Mouse (Mus musculus) G1E (cell line): ENCODE data around the gene Csrp2. TPM values are rescaled to one million over a fixed set of nuclear protein-coding genes. Genes with fewer than 3 reads are reported as not detected.

Experiments used
- ATAC-seq: 2 replicates; pipeline ENCODE4 v1.8.0; 2016; ENCODE audit warnings: mild to moderate bottlenecking; ENCODE audit not compliant: insufficient number of reproducible peaks, poor library complexity, low FRiP score, severe bottlenecking; ENCODE audit errors: extremely low read depth
- DNase-seq: peaks from one replicate; pipeline ENCODE4 v3.0.0; 2012; ENCODE audit warnings: low spot score
- H3K27me3 ChIP-seq: 2 replicates; pipeline ENCODE4 v1.6.1; 2012; ENCODE audit warnings: mild to moderate bottlenecking, low read length, inconsistent platforms; ENCODE audit not compliant: insufficient read depth
- H3K36me3 ChIP-seq: replicated peaks from 2 replicates; pipeline ENCODE3; 2012; ENCODE audit warnings: mild to moderate bottlenecking, inconsistent platforms
- H3K4me1 ChIP-seq: 2 replicates; pipeline ENCODE4 v1.6.1; 2012; ENCODE audit warnings: low read depth, low read length, inconsistent platforms, mixed read lengths; ENCODE audit not compliant: insufficient read depth
- H3K4me3 ChIP-seq: 2 replicates; pipeline ENCODE4 v1.5.1; 2012; ENCODE audit warnings: low read depth, mild to moderate bottlenecking, inconsistent platforms, low read length, moderate library complexity, mixed read lengths
- H3K9me3 ChIP-seq: replicated peaks from 2 replicates; pipeline ENCODE4 v1.6.1; 2012; ENCODE audit warnings: inconsistent platforms
- CTCF ChIP-seq: IDR thresholded peaks from 2 replicates; pipeline ENCODE4 v1.5.1; 2012; ENCODE audit warnings: low read depth, low read length, inconsistent platforms, mixed read lengths
- GATA1 ChIP-seq: IDR thresholded peaks from 2 replicates; pipeline ENCODE4 v1.6.1; 2012; ENCODE audit warnings: borderline replicate concordance, low read length, inconsistent platforms, mixed read lengths
- GATA2 ChIP-seq: IDR thresholded peaks from 2 replicates; pipeline ENCODE4 v1.6.1; 2012; ENCODE audit warnings: low read depth, low read length, inconsistent platforms, borderline replicate concordance
- POLR2AphosphoS5 ChIP-seq: IDR thresholded peaks from 2 replicates; pipeline ENCODE4 v1.6.1; 2012; ENCODE audit warnings: low read depth, low read length, inconsistent platforms; ENCODE audit not compliant: insufficient replicate concordance
- TAL1 ChIP-seq: conservative IDR thresholded peaks from 2 replicates; pipeline ENCODE4 v1.6.1; 2012; ENCODE audit warnings: low read depth, low read length, inconsistent platforms, mixed read lengths
- polyA plus RNA-seq: library from polyadenylated mRNA; stranded (reverse); fragments of >175 nt; gene quantifications from 2 replicates; pipeline ENCODE4 v1.2.3, GENCODE M21; 2012
- total RNA-seq, 2 experiments: library from RNA; stranded (forward) in 1 of 2; stranded (reverse) in 1 of 2; fragments of 200-1000 nt in 1 of 2; fragments of >200 nt in 1 of 2; fragmentation: Nextera tagmentation in 1 of 2; gene quantifications; 2 replicates each; pipeline ENCODE4 v1.2.3; 2014 to 2017

Csrp2 gene
- total RNA-seq (2014; fragmentation: Nextera tagmentation): not detected in 2 replicates
- 0.44 TPM in 1 of 2 replicates, not detected in the other for total RNA-seq (2017)
- polyA plus RNA-seq: not detected in 2 replicates

GRCm38 (mm10) chr10:110919531-110920343 is at the start of gene Csrp2:
TSS of gene Csrp2 (plus strand) at chr10:110919789.
- no peak within 1 kb of the TSS for H3K4me3 ChIP-seq
- no peaks in the 10 kb centered on the region for H3K36me3 ChIP-seq
- ATAC-seq (no peak), DNase-seq (no peak)
- TF ChIP-seq GATA1: no peak
- no peak for TF ChIP-seq GATA2
- no peak for TF ChIP-seq POLR2AphosphoS5
- no peak for TF ChIP-seq CTCF
- no peak for TF ChIP-seq TAL1
- no peaks in the 10 kb centered on the region for H3K4me1 ChIP-seq
- peaks cover 8% of the 10 kb centered on the region; the same call in 1 of the 2 replicates for H3K27me3 ChIP-seq
- peaks cover 2% of the 10 kb centered on the region; the same call in 1 of the 2 replicates for H3K9me3 ChIP-seq

DNA sequence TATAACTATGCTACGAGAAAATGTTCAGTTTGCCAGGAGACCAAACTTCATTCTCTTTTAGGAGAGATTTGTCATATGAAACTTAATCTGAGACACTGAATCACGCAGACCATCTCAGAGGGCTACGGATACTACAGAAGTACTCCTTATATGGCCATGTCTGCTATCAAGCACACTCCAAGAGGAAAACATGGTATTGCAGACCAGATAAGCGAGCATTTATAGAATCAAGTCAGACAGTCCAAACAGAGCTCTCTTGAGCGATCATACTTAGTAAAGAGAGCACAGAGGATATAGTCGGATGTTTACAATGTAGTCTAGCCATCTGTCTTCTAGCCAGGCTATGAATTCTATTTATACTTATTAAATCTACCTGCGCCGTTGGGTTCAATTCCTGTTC is 44.7 kb upstream of the Csrp2 start:
- ATAC-seq: no peak
- TF ChIP-seq GATA1: no peak
- no peak for TF ChIP-seq POLR2AphosphoS5
- no peak for TF ChIP-seq TAL1
- TF ChIP-seq GATA2: no peak
- no peak for TF ChIP-seq CTCF
- Histone ChIP-seq H3K36me3 (no peaks in the 10 kb centered on the region), H3K4me3 (no peak overlapping the region), H3K9me3 (no peaks in the 10 kb centered on the region), H3K27me3 (peaks cover 14% of the 10 kb centered on the region), H3K4me1 (no peaks in the 10 kb centered on the region)
- DNase-seq: no peak

DNA sequence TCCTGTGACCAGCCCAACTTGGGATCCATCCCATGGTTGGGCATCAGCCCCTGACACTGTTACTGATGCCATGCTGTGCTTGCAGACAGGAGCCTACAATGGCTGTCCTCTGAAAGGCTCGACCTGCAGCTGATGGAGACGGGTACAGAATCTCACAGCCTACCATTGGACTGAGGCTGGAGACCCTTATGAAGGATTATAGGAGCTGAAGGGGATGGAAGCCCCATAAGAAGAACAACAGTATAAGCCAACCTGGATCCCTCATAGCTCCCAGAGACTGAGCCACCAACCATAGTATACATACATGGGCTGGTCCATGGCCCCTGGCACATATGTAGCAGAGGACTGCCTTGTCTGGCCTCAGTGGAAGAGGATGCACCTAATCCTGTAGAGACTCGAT is 42.6 kb upstream of the Csrp2 start:
- no peaks in the 10 kb centered on the region for H3K4me1 ChIP-seq
- H3K4me3 ChIP-seq: no peak overlapping the region
- ATAC-seq: no peak
- DNase-seq: no peak
- H3K27me3 ChIP-seq: peaks cover 14% of the 10 kb centered on the region
- TF ChIP-seq CTCF: no peak
- TF ChIP-seq GATA2: no peak
- no peak for TF ChIP-seq GATA1
- TF ChIP-seq TAL1: no peak
- no peak for TF ChIP-seq POLR2AphosphoS5
- no peaks in the 10 kb centered on the region for H3K36me3 ChIP-seq
- H3K9me3 ChIP-seq: no peaks in the 10 kb centered on the region

DNA sequence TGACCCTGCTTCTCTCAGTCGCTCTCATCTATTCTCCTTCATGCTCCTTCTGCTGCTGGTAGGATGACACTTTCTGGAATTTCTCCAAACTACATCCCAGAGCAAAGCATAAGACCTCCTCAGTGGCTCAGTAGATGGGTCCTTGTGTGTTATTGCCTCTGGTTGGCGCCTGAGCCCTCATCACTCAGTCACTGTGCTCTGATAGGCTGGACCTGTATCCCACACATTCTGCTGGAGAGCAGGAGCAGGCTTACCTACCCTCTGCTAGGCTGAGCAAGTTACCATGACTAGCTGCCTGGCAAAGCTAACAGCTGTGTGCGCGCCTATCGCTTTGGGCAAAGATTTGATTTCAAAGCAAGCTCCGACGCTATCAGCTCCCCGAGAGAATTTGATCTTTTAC is 41.7 kb upstream of the Csrp2 start:
- Histone ChIP-seq H3K4me1 (no peaks in the 10 kb centered on the region), H3K36me3 (no peaks in the 10 kb centered on the region), H3K9me3 (no peaks in the 10 kb centered on the region), H3K4me3 (no peak overlapping the region), H3K27me3 (peaks cover 14% of the 10 kb centered on the region)
- DNase-seq: no peak
- TF ChIP-seq GATA1: no peak
- no peak for TF ChIP-seq POLR2AphosphoS5
- no peak for ATAC-seq

DNA sequence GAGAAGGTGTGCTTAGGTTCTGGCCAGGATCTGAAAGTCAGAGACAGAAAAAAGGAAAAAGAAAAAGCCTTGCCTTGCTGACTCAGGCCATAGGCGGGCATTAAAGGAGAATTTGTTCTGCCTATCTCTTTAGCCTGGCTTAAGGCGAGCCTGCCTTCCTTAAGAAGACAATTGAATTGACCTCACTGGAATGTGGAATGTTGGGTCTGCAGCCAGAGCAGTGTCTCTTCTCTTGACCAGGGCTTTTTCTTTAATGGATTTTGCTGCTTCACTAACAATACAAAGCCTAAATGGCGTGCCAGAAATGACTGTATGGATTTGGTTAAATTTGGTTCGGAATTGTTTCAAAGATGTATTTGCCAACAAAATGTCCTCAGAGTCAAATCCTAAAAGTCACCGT is 40.9 kb upstream of the Csrp2 start:
- no peaks in the 10 kb centered on the region for H3K36me3 ChIP-seq
- peaks cover 19% of the 10 kb centered on the region for H3K27me3 ChIP-seq
- no peaks in the 10 kb centered on the region for H3K9me3 ChIP-seq
- DNase-seq: no peak
- ATAC-seq: no peak
- no peak overlapping the region for H3K4me3 ChIP-seq
- no peaks in the 10 kb centered on the region for H3K4me1 ChIP-seq
- TF ChIP-seq GATA2: no peak

- DNase-seq (no peak), ATAC-seq (no peak)
- Histone ChIP-seq H3K27me3 (peaks cover 19% of the 10 kb centered on the region), H3K4me3 (no peak overlapping the region), H3K36me3 (no peaks in the 10 kb centered on the region), H3K9me3 (no peaks in the 10 kb centered on the region), H3K4me1 (no peaks in the 10 kb centered on the region)
- no peak for TF ChIP-seq POLR2AphosphoS5
- TF ChIP-seq CTCF: no peak
- TF ChIP-seq GATA1: no peak
- no peak for TF ChIP-seq GATA2
- TF ChIP-seq TAL1: no peak
Measured at GRCm38 (mm10) chr10:110879426-110880066, 40.0 kb upstream of the Csrp2 start.
